Mouse (Mus musculus): ENCODE measurements around the gene Gipc1.

Gene Gipc1

DNA sequence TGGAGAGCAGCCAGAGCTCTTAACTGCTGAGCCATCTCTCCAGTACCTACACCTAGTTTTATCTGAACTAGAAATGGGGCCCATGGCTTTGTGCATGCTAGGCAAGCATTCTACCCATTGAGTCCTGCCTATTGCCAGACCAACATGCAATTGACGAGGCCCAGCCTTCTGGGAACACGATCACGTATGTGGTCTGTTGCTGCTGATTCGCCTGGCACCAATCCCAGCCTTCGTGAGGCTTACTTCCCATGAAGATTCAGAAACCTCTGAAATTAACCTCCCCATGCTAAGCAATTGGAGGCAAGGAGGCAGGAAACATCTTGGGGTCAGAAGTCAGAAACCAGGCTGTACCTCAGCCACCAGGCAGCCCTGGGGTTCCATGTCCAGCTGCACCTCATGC lies 28.1 kb downstream of the Gipc1 start:
- DNase-seq (ENCODE audit: low spot score): no peak

DNA sequence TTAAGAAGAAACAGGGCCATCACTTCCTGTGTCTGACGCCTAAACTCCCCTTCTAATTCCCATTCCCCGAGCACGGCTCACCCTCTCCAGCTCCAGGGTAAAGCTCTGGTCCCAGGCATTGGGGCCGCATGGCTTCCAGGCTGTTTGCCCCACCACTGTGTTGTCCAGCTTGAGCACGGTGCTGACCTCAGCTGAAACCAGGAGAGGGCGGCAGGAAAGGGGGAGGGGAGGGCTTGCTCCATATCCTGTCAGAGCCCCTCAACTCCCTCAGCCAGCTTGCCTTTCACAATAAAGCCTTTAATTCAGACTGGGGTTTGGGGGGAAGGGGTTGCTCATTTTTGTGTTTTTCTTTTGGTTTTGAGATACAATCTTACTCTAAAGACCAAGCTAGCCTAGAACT lies 28.6 kb downstream of the Gipc1 start:
- DNase-seq (ENCODE audit: low spot score): peak; percentile 67

DNA sequence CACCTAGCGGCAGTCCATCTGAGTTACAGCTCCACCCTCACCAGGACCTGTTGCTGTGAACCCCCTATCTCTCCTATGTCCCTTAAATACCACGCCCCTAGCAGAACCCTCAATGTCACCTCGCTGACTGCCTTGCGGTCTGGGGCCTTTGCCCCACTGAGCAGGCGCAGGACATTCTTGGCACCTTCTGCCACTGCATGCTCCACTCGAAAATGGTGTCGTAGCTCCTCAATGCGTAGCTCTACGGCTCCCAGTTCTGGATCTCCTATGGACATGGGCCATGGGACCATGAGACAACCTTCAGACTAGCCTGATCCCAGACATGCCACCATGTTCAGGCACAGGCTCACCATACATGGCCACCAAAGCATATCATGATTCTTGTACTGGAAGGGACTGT lies 32.0 kb downstream of the Gipc1 start:
- no peak for DNase-seq (ENCODE audit: low spot score)

DNA sequence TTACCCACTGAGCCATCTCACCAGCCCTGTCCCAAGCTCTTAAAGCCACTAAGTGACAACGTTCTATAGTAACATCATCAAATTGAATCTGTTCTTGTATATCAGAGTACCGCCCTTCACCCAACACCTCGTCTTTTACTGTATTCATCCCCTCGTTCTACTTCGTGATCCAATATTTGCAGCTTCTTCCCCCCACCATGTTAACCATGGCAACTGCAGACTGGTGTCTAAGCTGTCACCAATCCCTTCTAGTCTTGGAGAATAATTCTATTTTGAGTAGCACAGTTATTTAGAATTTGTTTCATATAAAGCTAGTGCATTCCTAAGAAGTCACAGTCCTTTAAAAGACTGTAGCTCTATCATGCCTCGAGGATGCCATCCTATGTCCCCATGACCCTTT lies 36.8 kb downstream of the Gipc1 start:
- DNase-seq (ENCODE audit: low spot score): no peak

DNA sequence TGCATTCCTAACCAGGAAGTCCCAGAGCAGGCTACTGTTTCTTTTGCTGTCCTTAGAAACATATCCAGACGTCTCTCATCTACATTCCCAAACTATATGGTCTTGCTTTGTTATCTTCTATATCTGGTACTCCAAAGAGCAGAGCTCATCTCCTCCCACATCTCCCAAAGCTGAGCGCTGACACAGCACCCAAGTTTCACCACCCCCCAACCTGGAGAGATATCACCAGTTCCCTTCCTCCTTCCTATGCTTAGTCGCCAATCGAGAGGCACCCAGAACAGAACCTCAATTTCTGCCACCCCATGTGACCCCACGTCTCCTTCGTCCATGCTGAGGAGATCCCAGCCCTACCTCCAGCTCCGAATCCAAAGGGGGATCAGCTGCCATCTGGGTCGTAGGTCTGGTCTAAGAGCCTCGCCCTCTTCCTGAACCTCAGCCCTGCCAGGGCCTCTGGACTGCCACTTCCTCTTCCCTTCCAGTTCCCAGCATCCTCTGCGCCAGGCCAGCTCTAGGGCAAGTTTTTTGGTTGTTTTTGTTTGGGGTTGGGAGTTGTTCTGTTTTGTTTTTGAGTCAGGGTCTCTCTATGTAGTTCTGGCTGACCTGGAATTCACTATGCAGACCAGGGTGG lies 41.2 kb downstream of the Gipc1 start:
- DNase-seq (ENCODE audit: low spot score): no peak

DNA sequence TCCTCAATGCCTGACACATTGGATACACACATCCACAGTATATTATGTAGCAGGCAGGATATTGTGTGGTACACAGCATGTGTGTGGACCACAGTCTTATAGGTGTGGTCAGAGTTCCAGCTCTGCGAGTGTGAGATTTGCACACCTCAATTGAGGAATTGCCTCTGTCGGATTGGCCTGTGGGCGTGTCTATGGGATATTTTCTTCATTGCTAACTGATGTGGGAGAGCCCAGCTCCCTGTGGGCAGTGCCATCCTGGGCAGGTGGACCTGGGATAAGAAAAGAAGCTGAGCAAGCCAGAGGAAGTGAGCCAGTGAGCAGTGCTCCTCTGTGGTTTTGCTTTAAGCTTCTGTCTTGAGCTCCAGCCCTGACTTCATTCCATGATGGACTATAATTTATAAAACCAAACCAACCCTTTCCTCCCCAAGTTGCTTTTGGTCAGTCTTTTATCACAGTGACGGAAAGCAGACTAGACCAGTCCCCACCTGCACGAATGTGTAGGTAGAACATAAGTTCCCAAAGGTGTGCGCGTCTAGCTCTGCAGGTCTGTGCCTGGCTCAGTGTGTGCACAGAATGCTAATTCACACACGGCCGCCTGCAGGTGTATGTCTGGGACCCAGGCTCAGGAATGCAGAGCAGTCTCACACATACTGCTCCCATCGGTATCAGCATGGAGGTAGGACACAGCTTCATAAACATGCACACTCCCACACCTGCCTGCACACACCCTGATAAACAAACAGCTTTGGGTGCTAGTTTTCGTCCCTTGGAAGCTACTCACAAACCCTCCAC lies 42.1 kb downstream of the Gipc1 start:
- no peak for DNase-seq (ENCODE audit: low spot score)

DNA sequence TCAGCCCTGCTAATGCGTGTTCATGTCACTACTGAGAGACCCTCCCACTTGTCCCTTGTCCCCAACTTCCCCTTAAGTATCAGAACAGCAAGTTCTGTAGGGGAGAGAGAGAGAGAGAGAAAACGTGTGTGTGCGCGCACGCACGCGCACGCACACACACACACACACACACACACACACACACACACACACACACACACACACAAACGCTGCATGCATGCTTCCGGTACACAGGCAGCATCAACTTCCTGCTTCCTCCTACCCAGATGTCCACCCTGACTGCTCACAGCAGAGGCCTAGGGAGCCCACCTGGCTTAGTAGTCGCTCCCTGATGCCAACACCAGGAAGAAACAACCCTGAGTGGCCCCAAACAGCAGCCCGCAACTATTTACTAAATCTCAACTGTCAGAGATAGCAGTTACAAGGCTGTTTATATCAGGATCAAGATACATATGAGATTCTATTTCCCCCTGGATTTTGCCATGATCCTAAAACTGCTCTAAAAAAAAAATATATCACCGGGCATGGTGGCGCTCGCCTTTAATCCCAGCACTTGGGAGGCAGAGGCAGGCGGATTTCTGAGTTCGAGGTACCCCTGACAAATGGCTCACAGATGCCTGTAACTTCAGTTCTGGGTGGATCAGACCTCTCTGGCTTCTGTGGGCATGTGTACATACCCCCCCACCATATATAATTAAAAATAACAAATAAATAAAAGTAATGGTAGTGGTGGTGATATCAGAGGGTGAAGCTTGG lies 43.1 kb downstream of the Gipc1 start:
- no peak for DNase-seq (ENCODE audit: low spot score)

DNA sequence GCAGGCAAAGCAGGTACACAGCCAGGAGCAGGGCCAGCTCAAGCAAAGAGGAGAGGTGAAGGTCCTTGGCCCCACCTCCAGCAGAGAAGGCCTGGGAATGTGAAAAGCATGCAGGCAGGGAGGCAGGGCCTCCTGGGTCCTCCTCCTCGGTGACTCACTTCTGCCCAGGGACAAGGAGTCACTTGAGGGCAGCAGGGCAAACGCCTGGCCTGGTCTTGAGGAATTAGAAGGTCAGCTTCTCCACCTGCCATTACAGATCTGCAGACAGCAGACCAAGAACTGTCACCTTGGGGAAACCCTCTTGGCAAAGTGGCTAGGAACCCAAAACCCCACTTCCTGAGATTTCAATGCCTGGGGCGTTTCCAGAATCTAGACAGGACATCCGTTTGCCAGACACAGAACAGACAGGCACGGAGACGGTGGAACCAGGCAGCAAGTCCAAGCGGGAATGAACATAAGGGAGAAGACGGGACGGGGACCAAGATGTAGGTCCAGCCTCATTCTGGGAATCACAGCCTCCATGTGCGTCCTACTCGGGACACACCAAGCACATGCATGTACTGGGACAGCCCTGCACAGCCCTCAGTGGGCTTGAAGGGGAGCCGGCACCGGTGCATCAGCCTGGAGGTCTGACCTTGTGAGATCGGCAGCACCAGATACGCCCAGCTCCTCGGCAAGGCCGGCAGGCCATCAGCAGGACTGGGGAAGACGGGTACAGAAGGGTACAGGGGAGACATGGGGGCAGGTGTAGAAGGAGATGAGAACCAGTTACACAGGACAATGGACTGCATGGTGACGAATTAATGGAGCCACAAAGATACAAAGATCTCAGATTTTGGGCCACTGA lies 45.1 kb downstream of the Gipc1 start:
- DNase-seq (ENCODE audit: low spot score): no peak

DNA sequence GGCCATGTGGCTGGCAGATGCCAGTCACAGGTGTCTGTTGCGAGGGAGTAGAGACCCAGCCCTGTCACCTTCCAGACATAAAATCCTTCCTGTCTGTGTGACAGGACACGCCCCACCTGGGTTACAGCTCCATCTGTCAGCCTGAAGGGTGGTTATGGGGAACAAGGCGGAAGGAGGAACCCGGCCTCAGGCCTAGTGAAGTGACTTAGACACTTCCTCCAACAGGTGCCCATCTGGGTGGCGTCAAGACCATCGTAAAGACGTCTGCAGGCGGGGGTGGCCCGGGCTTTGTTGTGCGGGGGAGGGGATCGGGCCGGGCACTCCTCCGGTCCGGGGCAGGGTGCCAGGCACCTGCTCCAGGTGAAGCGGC lies 45.8 kb downstream of the Gipc1 start:
- peak; percentile 51 for DNase-seq (ENCODE audit: low spot score)

DNA sequence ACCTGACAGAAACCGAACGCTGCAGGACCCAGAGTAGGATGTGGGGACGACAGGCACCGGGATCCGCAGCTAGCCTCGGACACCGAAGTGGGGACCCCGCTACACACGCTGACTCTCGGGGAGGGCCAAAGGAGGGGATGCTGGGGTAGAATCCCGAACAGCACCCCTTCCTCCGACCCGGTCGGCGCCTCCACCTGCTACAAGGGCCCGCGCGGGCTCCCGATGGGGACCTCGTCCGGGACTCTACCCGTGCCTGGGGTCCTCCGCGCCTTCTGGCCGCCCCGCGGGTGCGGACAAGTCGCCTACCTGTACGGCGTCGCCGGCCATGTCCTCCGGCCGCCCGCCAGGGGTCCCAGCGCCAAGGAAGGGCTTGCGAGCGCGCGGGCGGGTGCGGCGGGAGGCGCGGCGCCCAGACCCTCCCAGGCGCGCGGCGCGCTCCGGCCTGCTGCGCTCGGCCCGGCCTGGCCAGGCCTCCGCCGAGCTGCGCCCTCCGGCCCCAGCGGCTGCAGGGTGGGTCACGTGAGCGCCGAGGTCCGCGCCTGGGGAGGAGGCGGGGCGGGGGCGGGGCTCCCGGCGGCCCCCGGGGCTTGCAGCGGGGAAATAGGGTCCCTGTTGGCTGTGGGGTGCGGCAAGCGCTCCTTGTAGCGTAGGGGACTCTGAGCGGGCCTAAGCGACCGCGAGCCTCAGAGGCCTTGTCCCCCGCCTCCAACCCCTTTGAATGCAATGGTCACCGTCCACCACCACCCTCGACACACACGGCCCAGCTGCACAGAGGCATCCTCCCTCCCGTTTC lies 46.4 kb downstream of the Gipc1 start, which contains the start of gene Pkn1:
Gene Pkn1 (minus strand): TSS at position 519 of the 793 bp plus-strand sequence.
- DNase-seq (ENCODE audit: low spot score): peak; percentile 79

DNA sequence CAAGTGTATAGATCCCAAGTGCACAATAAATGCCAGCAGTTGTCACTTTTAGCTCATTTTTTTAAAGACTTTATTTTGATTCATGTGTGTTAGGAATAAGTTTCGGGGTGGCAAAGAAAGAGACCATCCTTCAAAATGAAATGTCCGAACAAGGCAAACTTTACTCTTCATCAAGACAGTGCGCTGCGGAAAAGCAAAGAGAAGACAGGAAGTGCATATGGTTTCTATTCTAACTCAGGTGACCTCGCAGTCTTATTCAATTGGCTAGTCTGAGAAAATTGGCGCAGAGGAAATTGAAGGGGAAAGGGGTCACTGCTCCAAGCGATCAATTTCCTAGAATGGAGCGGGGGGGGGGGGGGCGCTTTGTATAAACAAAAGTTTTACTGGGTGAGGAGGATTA lies 47.1 kb downstream of the Gipc1 start:
- peak; percentile 65 for DNase-seq (ENCODE audit: low spot score)

DNA sequence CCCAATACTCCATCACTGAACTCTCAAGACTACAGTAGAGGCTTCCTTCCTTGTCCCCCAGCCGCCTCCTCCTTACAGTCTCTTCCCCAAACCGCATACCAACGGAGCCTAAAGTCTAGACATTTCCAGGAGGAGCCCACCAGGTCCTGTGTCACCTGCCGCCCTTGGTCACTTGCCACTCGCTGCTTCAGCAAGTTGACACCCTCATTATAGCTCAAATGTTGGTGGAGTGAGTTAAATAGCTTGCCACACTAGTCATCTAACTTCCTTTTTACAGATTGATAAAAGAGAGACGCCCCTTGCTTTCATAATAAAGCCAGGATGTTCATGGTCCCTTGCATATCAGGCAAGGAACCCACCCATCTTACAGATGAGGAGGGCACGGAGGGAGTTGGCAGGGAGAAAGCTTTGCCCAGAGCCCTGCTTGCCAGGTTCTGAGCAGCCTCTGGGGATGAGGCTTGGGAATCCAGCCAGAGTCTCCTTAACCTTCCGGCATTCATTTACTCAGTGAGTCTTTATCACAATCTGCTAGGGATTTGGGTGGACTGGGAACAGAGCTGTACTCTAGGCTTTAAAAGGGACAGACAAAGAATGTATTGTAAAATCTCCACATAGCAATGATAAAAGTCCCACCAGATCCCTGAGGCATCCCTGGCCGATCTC lies 48.1 kb downstream of the Gipc1 start:
- DNase-seq (ENCODE audit: low spot score): no peak

DNA sequence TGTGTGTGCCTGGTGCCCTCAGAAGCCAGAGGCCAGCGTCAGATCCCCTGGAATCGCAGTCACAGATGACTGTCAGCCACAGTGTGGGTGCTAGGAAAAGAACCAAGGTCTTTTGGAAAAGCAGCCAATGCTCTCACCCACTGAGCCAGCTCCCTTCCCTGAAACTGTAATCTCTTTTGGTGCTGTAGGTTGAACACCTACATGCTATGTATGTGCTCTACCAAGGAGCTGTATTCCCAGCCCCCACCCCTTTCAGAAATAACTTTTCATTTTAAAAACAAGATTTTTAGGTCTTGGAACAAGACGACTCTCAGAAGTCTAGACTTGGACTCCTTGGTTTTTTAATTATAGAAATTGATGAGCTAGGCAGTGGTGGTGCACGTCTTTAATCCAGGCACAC lies 50.9 kb downstream of the Gipc1 start:
- DNase-seq (ENCODE audit: low spot score): no peak

DNA sequence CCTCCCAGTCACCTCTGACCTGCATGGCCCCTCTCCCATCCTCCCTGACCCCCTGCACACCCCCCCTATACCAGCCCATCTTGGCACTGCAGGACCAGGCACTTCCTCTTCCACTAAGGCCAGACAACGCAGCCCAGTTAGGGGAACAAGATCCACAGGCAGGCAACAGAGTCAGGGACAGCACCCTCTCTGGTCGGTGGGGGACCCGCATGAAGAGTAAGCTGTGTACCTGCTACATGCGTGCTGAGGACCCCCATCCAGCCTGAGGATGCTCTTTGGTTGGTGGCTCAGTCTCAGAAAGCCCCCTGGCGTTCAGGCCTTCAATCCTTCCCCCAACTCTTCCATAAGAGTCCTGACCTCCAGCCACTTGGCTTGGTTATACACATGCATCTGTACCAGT lies 53.9 kb downstream of the Gipc1 start:
- DNase-seq (ENCODE audit: low spot score): no peak

DNA sequence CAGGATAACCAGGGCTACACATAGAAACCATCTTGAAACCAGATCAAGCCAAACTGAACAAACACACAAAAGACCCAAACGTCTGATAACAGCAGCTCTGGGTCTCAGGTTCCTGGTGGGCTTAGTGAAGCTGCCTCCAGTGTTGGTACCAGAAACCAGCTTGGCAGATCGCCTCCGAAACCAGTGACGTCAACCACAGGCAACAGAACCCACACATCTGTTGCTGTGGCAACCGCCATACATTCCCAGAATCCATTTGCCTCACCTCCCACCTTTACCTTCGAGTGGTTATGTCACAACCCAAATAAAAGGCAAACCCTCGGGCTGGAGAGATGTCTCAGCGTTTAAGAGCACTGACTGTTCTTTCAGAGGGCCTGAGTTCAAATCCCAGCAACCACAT lies 55.1 kb downstream of the Gipc1 start:
- DNase-seq (ENCODE audit: low spot score): no peak
